Mouse (Mus musculus): ENCODE data around the gene Btbd35f13. TPM values are rescaled to one million over a fixed set of nuclear protein-coding genes. Genes with fewer than 3 reads are reported as not detected.
"Not testable (repeated sequence)": the region's sequence is repeated elsewhere in the genome, so short reads cannot be mapped to it uniquely, and the experiment has no call there.

Gene Btbd35f13
- polyA plus RNA-seq (2015; fragmentation: Nextera tagmentation; extraction: Ambion mirVana), result not detected in 2 replicates

DNA sequence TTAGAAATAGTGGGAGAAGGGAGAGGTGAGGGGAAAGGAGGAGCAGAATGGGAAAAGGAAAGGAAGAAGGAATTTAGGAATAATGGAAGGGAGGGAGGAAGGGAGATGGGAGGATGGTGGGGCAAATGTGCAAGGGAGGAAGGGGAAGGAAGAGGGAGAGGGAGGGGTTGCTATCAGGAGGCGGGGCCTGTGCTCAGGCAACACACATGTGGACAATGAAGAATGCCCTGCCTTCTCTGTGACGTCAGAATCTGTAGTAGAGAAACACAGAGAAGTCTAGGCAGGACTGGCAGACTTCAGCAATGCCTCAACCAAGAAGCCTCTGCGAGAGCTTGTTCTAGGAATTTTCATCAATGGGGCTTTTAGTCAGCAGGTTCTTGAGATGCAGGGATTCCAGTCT, at the start of gene Btbd35f13:
Gene Btbd35f13 (plus strand): TSS at position 301 of the 400 bp plus-strand sequence.
- ATAC-seq (ENCODE audit: low FRiP score); H3K9ac ChIP-seq (replicated peaks); H3K4me1 ChIP-seq; H3K36me3 ChIP-seq; H3K27ac ChIP-seq (replicated peaks); H3K4me3 ChIP-seq (replicated peaks); H3K9me3 ChIP-seq (replicated peaks); H3K4me2 ChIP-seq; H3K27me3 ChIP-seq (replicated peaks): not testable (repeated sequence)
- 81% methylated on average over 2 of the region's 3 CpGs for WGBS

DNA sequence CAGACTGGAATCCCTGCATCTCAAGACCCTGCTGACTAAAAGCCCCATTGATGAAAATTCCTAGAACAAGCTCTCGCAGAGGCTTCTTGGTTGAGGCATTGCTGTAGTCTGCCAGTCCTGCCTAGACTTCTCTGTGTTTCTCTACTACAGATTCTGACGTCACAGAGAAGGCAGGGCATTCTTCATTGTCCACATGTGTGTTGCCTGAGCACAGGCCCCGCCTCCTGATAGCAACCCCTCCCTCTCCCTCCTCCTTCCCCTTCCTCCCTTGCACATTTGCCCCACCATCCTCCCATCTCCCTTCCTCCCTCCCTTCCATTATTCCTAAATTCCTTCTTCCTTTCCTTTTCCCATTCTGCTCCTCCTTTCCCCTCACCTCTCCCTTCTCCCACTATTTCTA, 45.3 kb downstream of the Btbd35f13 start, which contains the start of gene Btbd35f14:
Gene Btbd35f14 (minus strand): TSS at position 101 of the 400 bp plus-strand sequence.
- H3K36me3 ChIP-seq; H3K27me3 ChIP-seq (replicated peaks); H3K4me2 ChIP-seq; H3K27ac ChIP-seq (replicated peaks); H3K4me3 ChIP-seq (replicated peaks); ATAC-seq (ENCODE audit: low FRiP score); H3K4me1 ChIP-seq; H3K9ac ChIP-seq (replicated peaks); H3K9me3 ChIP-seq (replicated peaks): not testable (repeated sequence)
- WGBS, result no CpG with 5 or more reads among the region's 3 CpGs

Other genes with a start within 250 kb of the Btbd35f13 start
- gene Btbd35f15, start 79.9 kb upstream of the Btbd35f13 start, polyA plus RNA-seq (2015; fragmentation: Nextera tagmentation; extraction: Ambion mirVana), result not detected in 2 replicates
- gene Btbd35f14, start 45.2 kb downstream of the Btbd35f13 start, polyA plus RNA-seq (2015; fragmentation: Nextera tagmentation; extraction: Ambion mirVana), result not detected in 2 replicates